Mouse (Mus musculus) embryonic facial prominence, embryonic 12.5 days (tissue): Measurements from ENCODE around the gene Sf1. TPM values are rescaled to one million over a fixed set of nuclear protein-coding genes. Genes with fewer than 3 reads are reported as not detected.
A peak's percentile ranks its signal among the peaks of the same experiment; 100 is the strongest.

ENCODE experiments used
- ATAC-seq: fragments of 200-750 bp; cut with Nextera tagmentation; 2 replicates; pipeline ENCODE4 v1.8.0; 2017; ENCODE audit not compliant: insufficient number of reproducible peaks, insufficient read depth, low FRiP score, low TSS enrichment
- H3K27ac ChIP-seq: fragments of 300-500 bp; sonication (generic); 2 replicates; pipeline ENCODE4 v1.5.1; 2016; ENCODE audit warnings: mild to moderate bottlenecking
- H3K27me3 ChIP-seq: fragments of 300-500 bp; sonication (generic); 2 replicates; pipeline ENCODE4 v1.6.1; 2016; ENCODE audit warnings: mild to moderate bottlenecking, moderate library complexity
- H3K36me3 ChIP-seq: fragments of 300-500 bp; sonication (generic); 2 replicates; pipeline ENCODE4 v1.6.1; 2016; ENCODE audit warnings: mild to moderate bottlenecking
- H3K4me1 ChIP-seq: fragments of 300-500 bp; sonication (generic); 2 replicates; pipeline ENCODE4 v1.6.1; 2016
- H3K4me2 ChIP-seq: fragments of 300-500 bp; sonication (generic); replicated peaks from 2 replicates; pipeline ENCODE4 v1.6.1; 2016; ENCODE audit warnings: mild to moderate bottlenecking, moderate library complexity
- H3K4me3 ChIP-seq: fragments of 300-500 bp; sonication (generic); 2 replicates; pipeline ENCODE4 v1.5.1; 2016; ENCODE audit warnings: mild to moderate bottlenecking
- H3K9ac ChIP-seq: fragments of 300-500 bp; sonication (generic); 2 replicates; pipeline ENCODE4 v1.6.1; 2016; ENCODE audit warnings: mild to moderate bottlenecking, moderate library complexity
- H3K9me3 ChIP-seq: fragments of 300-500 bp; sonication (generic); 2 replicates; pipeline ENCODE4 v1.6.1; 2016; ENCODE audit warnings: mild to moderate bottlenecking, moderate library complexity
- WGBS: fragments of 180-500 bp; shearing (Covaris S2); methylation state at CpG from one replicate; pipeline ENCODE4 v1.1.7; 2016; 5-methylcytosine and 5-hydroxymethylcytosine counted together
- polyA plus RNA-seq: library from polyadenylated mRNA; unstranded; fragments of >200 nt; fragmentation: Nextera tagmentation; extraction: Ambion mirVana; gene quantifications from 2 replicates; pipeline ENCODE4 v1.2.1, GENCODE M21; 2016

Sf1 gene
- polyA plus RNA-seq, 1 experiment from 2014 or later: 159 TPM

GRCm38 (mm10) chr19:6342276-6342933, 21.1 kb upstream of the Sf1 start:
- ATAC-seq: no peak
- Histone ChIP-seq H3K9ac (no peak overlapping the region), H3K9me3 (no peaks in the 10 kb centered on the region), H3K36me3 (peaks cover 66% of the 10 kb centered on the region), H3K27ac (no peak overlapping the region), H3K4me3 (peak overlapping the region; percentile 65; the same call in 1 of the 2 replicates), H3K4me1 (peaks cover 7% of the 10 kb centered on the region; the same call in 1 of the 2 replicates), H3K4me2 (peak overlapping the region; percentile 95), H3K27me3 (no peaks in the 10 kb centered on the region)
- WGBS: 72% methylated on average over 5 of the region's 5 CpGs

GRCm38 (mm10) chr19:6343066-6343925, 20.2 kb upstream of the Sf1 start:
- Histone ChIP-seq H3K27me3 (no peaks in the 10 kb centered on the region), H3K27ac (no peak overlapping the region), H3K4me1 (peaks cover 7% of the 10 kb centered on the region; the same call in 1 of the 2 replicates), H3K4me2 (no peak overlapping the region), H3K36me3 (peaks cover 61% of the 10 kb centered on the region), H3K4me3 (no peak overlapping the region), H3K9ac (no peak overlapping the region), H3K9me3 (no peaks in the 10 kb centered on the region)
- 87% methylated on average over 19 of the region's 19 CpGs for WGBS
- ATAC-seq: no peak

- ATAC-seq: no peak
- no peak overlapping the region for H3K27ac ChIP-seq
- no peak overlapping the region for H3K4me2 ChIP-seq
- 90% methylated on average over 5 of the region's 5 CpGs for WGBS
- peaks cover 54% of the 10 kb centered on the region for H3K36me3 ChIP-seq
- H3K9ac ChIP-seq: no peak overlapping the region
- H3K9me3 ChIP-seq: no peaks in the 10 kb centered on the region
- peaks cover 12% of the 10 kb centered on the region for H3K4me1 ChIP-seq
- no peak overlapping the region for H3K4me3 ChIP-seq
- no peaks in the 10 kb centered on the region for H3K27me3 ChIP-seq
Observed at GRCm38 (mm10) chr19:6343996-6344395, 19.5 kb upstream of the Sf1 start.

- H3K27ac ChIP-seq: no peak overlapping the region
- no peaks in the 10 kb centered on the region for H3K9me3 ChIP-seq
- no peak overlapping the region for H3K9ac ChIP-seq
- H3K4me2 ChIP-seq: no peak overlapping the region
- ATAC-seq: no peak
- H3K4me1 ChIP-seq: peaks cover 12% of the 10 kb centered on the region
- H3K27me3 ChIP-seq: no peaks in the 10 kb centered on the region
- H3K36me3 ChIP-seq: peaks cover 43% of the 10 kb centered on the region
- H3K4me3 ChIP-seq: no peak overlapping the region
- WGBS: 92% methylated on average over 5 of the region's 5 CpGs
Observed at GRCm38 (mm10) chr19:6346023-6346422, 17.5 kb upstream of the Sf1 start.

- WGBS: 89% methylated on average over 10 of the region's 10 CpGs
Observed at GRCm38 (mm10) chr19:6346661-6347060, 16.8 kb upstream of the Sf1 start.

GRCm38 (mm10) chr19:6347615-6348014, 15.9 kb upstream of the Sf1 start:
- Histone ChIP-seq H3K4me3 (no peak overlapping the region), H3K36me3 (peaks cover 44% of the 10 kb centered on the region), H3K27ac (no peak overlapping the region), H3K9ac (no peak overlapping the region), H3K4me1 (peaks cover 18% of the 10 kb centered on the region), H3K27me3 (no peaks in the 10 kb centered on the region), H3K9me3 (no peaks in the 10 kb centered on the region), H3K4me2 (no peak overlapping the region)
- ATAC-seq: no peak
- 87% methylated on average over 4 of the region's 4 CpGs for WGBS

More at GRCm38 (mm10) chr19:6346661-6347060, 16.8 kb upstream of the Sf1 start:
- H3K4me2 ChIP-seq: no peak overlapping the region
- ATAC-seq: no peak
- peaks cover 18% of the 10 kb centered on the region for H3K4me1 ChIP-seq
- H3K9me3 ChIP-seq: no peaks in the 10 kb centered on the region
- no peak overlapping the region for H3K4me3 ChIP-seq
- no peak overlapping the region for H3K9ac ChIP-seq
- H3K36me3 ChIP-seq: peaks cover 43% of the 10 kb centered on the region
- no peaks in the 10 kb centered on the region for H3K27me3 ChIP-seq
- no peak overlapping the region for H3K27ac ChIP-seq

- 48% methylated on average over 9 of the region's 9 CpGs for WGBS
- H3K36me3 ChIP-seq: peaks cover 54% of the 10 kb centered on the region
- H3K9me3 ChIP-seq: no peaks in the 10 kb centered on the region
- H3K4me2 ChIP-seq: no peak overlapping the region
- peak overlapping the region; percentile 54; the same call in 1 of the 2 replicates for H3K27ac ChIP-seq
- H3K27me3 ChIP-seq: no peaks in the 10 kb centered on the region
- no peak overlapping the region for H3K9ac ChIP-seq
- no peak for ATAC-seq
- no peak overlapping the region for H3K4me3 ChIP-seq
- H3K4me1 ChIP-seq: peaks cover 18% of the 10 kb centered on the region
Observed at GRCm38 (mm10) chr19:6348717-6349116, 14.8 kb upstream of the Sf1 start.

GRCm38 (mm10) chr19:6349215-6349983, 14.1 kb upstream of the Sf1 start:
- Histone ChIP-seq H3K27ac (peak overlapping the region; percentile 46; the same call in 1 of the 2 replicates), H3K27me3 (no peaks in the 10 kb centered on the region), H3K36me3 (peaks cover 50% of the 10 kb centered on the region), H3K4me1 (peaks cover 18% of the 10 kb centered on the region), H3K9me3 (no peaks in the 10 kb centered on the region), H3K4me3 (no peak overlapping the region), H3K4me2 (no peak overlapping the region), H3K9ac (0 out of 2 replicates have a peak overlapping the region, but pooled peaks have one; percentile 7)
- 17% methylated on average over 14 of the region's 14 CpGs for WGBS
- ATAC-seq: no peak

- peaks cover 18% of the 10 kb centered on the region for H3K4me1 ChIP-seq
- ATAC-seq: no peak
- WGBS: 66% methylated on average over 14 of the region's 14 CpGs
- H3K4me2 ChIP-seq: no peak overlapping the region
- peaks cover 30% of the 10 kb centered on the region for H3K36me3 ChIP-seq
- H3K27ac ChIP-seq: no peak overlapping the region
- 0 out of 2 replicates have a peak overlapping the region, but pooled peaks have one; percentile 7 for H3K9ac ChIP-seq
- H3K9me3 ChIP-seq: no peaks in the 10 kb centered on the region
- H3K27me3 ChIP-seq: no peaks in the 10 kb centered on the region
- no peak overlapping the region for H3K4me3 ChIP-seq
Observed at GRCm38 (mm10) chr19:6351431-6352106, 11.9 kb upstream of the Sf1 start.

- Histone ChIP-seq H3K9me3 (no peaks in the 10 kb centered on the region), H3K4me1 (peaks cover 18% of the 10 kb centered on the region), H3K27ac (no peak overlapping the region), H3K27me3 (no peaks in the 10 kb centered on the region), H3K9ac (no peak overlapping the region), H3K4me2 (no peak overlapping the region), H3K4me3 (no peak overlapping the region), H3K36me3 (peaks cover 24% of the 10 kb centered on the region; the same call in 1 of the 2 replicates)
- 81% methylated on average over 2 of the region's 2 CpGs for WGBS
- ATAC-seq: no peak
Observed at GRCm38 (mm10) chr19:6352107-6352505, 11.4 kb upstream of the Sf1 start.

- peaks cover 13% of the 10 kb centered on the region for H3K4me1 ChIP-seq
- H3K9ac ChIP-seq: no peak overlapping the region
- no peaks in the 10 kb centered on the region for H3K27me3 ChIP-seq
- no peak overlapping the region for H3K27ac ChIP-seq
- WGBS: 79% methylated on average over 7 of the region's 7 CpGs
- ATAC-seq: no peak
- peaks cover 18% of the 10 kb centered on the region; the same call in 1 of the 2 replicates for H3K36me3 ChIP-seq
- H3K9me3 ChIP-seq: no peaks in the 10 kb centered on the region
- no peak overlapping the region for H3K4me2 ChIP-seq
- no peak overlapping the region for H3K4me3 ChIP-seq
Observed at GRCm38 (mm10) chr19:6354030-6354429, 9.5 kb upstream of the Sf1 start.
